Mouse (Mus musculus) midbrain, embryonic 16.5 days (tissue): ENCODE measurements around the gene Nubpl. TPM values are rescaled to one million over a fixed set of nuclear protein-coding genes. Genes with fewer than 3 reads are reported as not detected.

Source experiments
- ATAC-seq: fragments of 200-750 bp; cut with Nextera tagmentation; 2 replicates; pipeline ENCODE4 v1.8.0; 2017; ENCODE audit warnings: moderate TSS enrichment
- H3K27ac ChIP-seq: fragments of 300-500 bp; sonication (generic); 2 replicates; pipeline ENCODE4 v1.5.1; 2014; ENCODE audit warnings: mild to moderate bottlenecking, low read length, mixed read lengths
- H3K27me3 ChIP-seq: fragments of 300-500 bp; sonication (generic); 2 replicates; pipeline ENCODE4 v1.6.1; 2014; ENCODE audit warnings: low read depth, low read length, mixed read lengths; ENCODE audit not compliant: control insufficient read depth, insufficient read depth
- H3K36me3 ChIP-seq: fragments of 300-500 bp; sonication (generic); 2 replicates; pipeline ENCODE4 v1.6.1; 2014; ENCODE audit warnings: mild to moderate bottlenecking, low read length, moderate library complexity, mixed read lengths; ENCODE audit not compliant: control insufficient read depth, insufficient read depth
- H3K4me1 ChIP-seq: fragments of 300-500 bp; sonication (generic); 2 replicates; pipeline ENCODE4 v1.6.1; 2014; ENCODE audit warnings: mild to moderate bottlenecking, low read length, mixed read lengths; ENCODE audit not compliant: control insufficient read depth, insufficient read depth
- H3K4me2 ChIP-seq: fragments of 300-500 bp; sonication (generic); 2 replicates; pipeline ENCODE4 v1.6.1; 2014; ENCODE audit warnings: mild to moderate bottlenecking, low read length, mixed read lengths
- H3K4me3 ChIP-seq: fragments of 300-500 bp; sonication (generic); 2 replicates; pipeline ENCODE4 v1.5.1; 2014; ENCODE audit warnings: low read depth, mild to moderate bottlenecking, low read length, moderate library complexity, mixed read lengths
- H3K9ac ChIP-seq: fragments of 300-500 bp; sonication (generic); 2 replicates; pipeline ENCODE4 v1.6.1; 2014; ENCODE audit warnings: low read depth, low read length, mixed read lengths
- H3K9me3 ChIP-seq: fragments of 300-500 bp; sonication (generic); replicated peaks from 2 replicates; pipeline ENCODE4 v1.6.1; 2014; ENCODE audit warnings: mild to moderate bottlenecking, low read length, mixed read lengths; ENCODE audit not compliant: control insufficient read depth, poor library complexity, severe bottlenecking
- WGBS: fragments of 180-500 bp; shearing (Covaris S2); extraction: QIAGEN DNeasy Blood & Tissue Kit; methylation state at CpG from one replicate; pipeline ENCODE4 v1.1.7; 2014; 5-methylcytosine and 5-hydroxymethylcytosine counted together
- polyA plus RNA-seq: library from polyadenylated mRNA; unstranded; fragments of >200 nt; fragmentation: Nextera tagmentation; extraction: Ambion mirVana; gene quantifications from 2 replicates; pipeline ENCODE4 v1.2.1, GENCODE M21; 2015

Gene Nubpl
- polyA plus RNA-seq, 1 experiment from 2014 or later, result 7.7 TPM

DNA sequence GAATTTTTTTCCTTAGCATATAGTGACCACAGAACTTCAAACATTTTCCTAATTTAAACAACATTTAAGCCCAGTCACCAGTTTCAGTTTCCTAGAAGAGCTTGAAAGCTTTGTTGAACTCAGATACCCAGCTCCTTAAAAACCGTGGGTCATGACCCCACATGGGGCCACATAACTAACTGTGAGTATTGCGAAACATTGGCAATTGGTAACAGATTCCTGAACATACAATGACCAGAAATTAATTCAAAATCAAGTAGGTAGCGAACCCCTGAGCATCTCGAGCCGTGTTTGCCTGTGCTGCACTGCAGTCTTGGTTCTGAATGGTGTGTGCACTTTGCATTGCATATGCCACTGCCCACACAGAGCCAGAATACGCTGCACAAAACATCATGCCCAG is 221.6 kb downstream of the Nubpl start:
- Histone ChIP-seq H3K27me3 (no peaks in the 10 kb centered on the region), H3K9ac (no peak overlapping the region), H3K4me1 (no peaks in the 10 kb centered on the region), H3K27ac (no peak overlapping the region), H3K4me2 (no peak overlapping the region), H3K9me3 (no peaks in the 10 kb centered on the region), H3K4me3 (no peak overlapping the region), H3K36me3 (no peaks in the 10 kb centered on the region)
- ATAC-seq, result no peak
- 85% methylated on average over 6 of the region's 6 CpGs for WGBS

DNA sequence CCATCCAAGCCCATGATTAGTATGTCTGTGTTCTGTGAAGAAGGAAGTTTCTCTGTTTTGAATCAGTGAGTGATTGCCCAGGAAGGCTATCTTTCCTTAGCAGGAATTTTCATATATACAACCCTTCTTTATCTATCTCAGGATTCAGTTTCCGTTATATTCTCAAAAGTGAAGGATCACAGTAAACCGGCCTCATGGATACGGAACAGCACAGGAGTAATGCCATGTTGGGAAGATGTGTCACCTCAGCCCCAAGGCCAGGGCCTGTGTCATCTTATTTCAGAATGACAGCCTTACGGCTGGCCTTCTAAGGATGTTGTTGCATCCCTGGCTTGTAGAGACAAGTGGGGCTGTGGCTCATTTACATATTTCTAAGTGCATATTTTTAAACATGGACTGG is 231.0 kb downstream of the Nubpl start:
- Histone ChIP-seq H3K9ac (no peak overlapping the region), H3K4me3 (no peak overlapping the region), H3K27ac (no peak overlapping the region), H3K27me3 (no peaks in the 10 kb centered on the region), H3K4me2 (no peak overlapping the region), H3K4me1 (no peaks in the 10 kb centered on the region), H3K36me3 (no peaks in the 10 kb centered on the region), H3K9me3 (no peaks in the 10 kb centered on the region)
- WGBS, result 95% methylated on average over 4 of the region's 4 CpGs
- no peak for ATAC-seq

DNA sequence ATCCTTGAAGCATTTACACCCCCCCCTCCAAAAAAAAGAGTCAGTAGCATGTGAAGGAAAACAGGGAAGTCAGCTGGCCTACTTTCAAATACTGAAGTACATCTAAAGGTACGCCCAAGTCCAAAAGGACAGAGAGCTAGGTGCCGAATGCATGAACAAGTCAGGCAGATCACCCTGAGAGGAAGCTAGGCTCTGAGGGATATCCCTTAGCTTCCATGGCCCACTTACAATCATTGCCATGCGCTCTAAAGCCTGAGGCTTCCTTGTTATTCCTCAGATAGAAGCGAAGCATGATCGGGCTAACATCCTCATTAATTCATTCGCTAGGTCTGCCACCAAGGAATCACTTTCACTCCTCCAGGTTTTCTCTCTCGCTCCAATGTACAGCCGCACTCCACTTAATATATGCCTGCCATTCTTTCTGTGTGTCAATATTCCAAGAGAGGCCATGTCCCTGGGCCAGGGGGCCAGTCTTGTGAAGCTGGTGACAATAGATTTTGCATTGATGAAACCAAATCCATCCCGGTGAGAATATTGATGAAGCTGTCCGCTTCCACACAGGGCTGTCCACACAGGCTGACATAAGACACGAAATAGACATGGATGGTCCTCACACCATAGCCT is 237.7 kb downstream of the Nubpl start:
- Histone ChIP-seq H3K27me3 (no peaks in the 10 kb centered on the region), H3K36me3 (no peaks in the 10 kb centered on the region), H3K4me3 (no peak overlapping the region), H3K9ac (no peak overlapping the region), H3K4me2 (no peak overlapping the region), H3K9me3 (no peaks in the 10 kb centered on the region), H3K4me1 (peaks cover 2% of the 10 kb centered on the region; the same call in 1 of the 2 replicates), H3K27ac (no peak overlapping the region)
- WGBS, result 56% methylated on average over 11 of the region's 11 CpGs
- 0 out of 2 replicates have a peak, but pooled peaks have one; percentile 39 for ATAC-seq

DNA sequence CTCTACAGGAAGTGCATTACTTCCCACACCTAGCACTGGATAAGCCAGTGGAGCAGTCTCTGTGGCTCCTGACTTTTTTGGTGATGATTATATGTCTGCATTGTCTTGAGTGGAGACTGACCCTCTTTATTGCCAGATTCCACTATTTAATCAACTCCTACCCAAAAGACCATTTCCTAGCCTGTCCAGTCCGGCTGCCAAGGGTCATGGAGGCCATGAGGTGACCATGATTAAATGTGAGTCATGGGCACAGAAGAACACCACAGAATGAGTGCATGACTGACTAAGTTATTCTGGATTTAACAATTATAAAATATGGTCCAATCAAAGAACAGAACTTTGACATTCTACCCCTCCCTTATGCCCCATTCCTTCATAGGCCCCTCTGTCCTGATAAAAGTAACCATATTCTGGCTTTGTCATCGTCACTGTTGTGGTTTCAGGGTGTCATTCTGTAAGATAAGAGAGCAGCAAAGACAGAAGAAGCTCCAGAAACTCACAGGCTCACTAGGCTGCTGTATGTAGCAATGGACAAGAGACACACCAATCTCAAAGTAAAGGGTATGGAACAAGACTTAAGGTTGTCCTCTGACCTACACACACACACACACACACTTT is 240.7 kb downstream of the Nubpl start:
- no peak overlapping the region for H3K27ac ChIP-seq
- no peak overlapping the region for H3K4me3 ChIP-seq
- 82% methylated on average over 2 of the region's 2 CpGs for WGBS

DNA sequence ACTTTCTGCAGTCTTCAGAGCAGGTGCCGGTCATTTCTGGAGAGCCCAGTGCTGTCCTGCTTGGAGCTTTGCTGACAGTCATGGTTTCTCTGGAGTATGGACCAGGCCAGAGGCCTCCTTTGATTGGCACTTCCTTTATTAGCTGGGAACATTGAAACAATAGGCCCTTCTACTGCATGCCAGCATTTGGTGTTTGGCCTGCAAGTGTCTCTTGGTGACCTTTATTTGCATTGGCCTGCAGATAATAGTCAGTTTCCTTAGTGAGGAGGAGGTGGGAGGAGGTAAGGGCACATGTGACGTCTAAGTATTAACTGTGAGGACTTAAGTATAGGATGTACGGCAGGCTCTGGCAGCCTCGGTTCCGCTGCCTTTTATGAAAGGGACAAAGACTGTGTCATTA is 249.1 kb downstream of the Nubpl start:
- no peak overlapping the region for H3K4me3 ChIP-seq
- H3K9ac ChIP-seq, result no peak overlapping the region
- no peaks in the 10 kb centered on the region for H3K36me3 ChIP-seq
- ATAC-seq, result peak; percentile 39; the same call in 1 of the 2 replicates
- WGBS, result 21% methylated on average over 5 of the region's 5 CpGs
- no peaks in the 10 kb centered on the region for H3K4me1 ChIP-seq
- H3K27me3 ChIP-seq, result no peaks in the 10 kb centered on the region
- no peak overlapping the region for H3K27ac ChIP-seq
- H3K4me2 ChIP-seq, result no peak overlapping the region
- H3K9me3 ChIP-seq, result no peaks in the 10 kb centered on the region

More for the DNA sequence above, 240.7 kb downstream of the Nubpl start:
- no peaks in the 10 kb centered on the region for H3K9me3 ChIP-seq
- H3K9ac ChIP-seq, result no peak overlapping the region
- H3K4me2 ChIP-seq, result no peak overlapping the region
- ATAC-seq, result no peak
- no peaks in the 10 kb centered on the region for H3K27me3 ChIP-seq
- no peaks in the 10 kb centered on the region for H3K36me3 ChIP-seq
- peaks cover 2% of the 10 kb centered on the region; the same call in 1 of the 2 replicates for H3K4me1 ChIP-seq

DNA sequence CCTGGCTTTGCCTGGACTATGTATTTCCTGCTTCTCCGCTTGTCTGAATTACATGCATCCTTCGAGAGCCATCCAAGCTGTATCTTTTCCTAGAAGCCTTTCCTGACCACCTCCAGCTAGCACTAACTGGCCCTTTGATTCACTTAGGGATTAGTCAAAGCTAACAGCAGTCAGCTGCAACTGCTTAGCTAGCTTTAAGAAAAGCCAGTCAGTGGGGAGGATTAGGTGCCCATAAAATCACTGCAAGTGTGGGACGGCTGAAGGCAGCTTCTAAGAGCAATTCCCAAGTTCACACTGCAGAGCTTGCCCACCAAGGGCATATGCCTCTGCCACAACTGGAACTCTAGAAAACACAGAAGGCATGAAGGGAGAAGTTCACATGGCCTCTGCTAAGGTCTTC is 252.7 kb downstream of the Nubpl start:
- ATAC-seq, result no peak
- no peak overlapping the region for H3K9ac ChIP-seq
- no peaks in the 10 kb centered on the region for H3K4me1 ChIP-seq
- H3K4me2 ChIP-seq, result no peak overlapping the region
- 27% methylated on average over 3 of the region's 3 CpGs for WGBS
- no peaks in the 10 kb centered on the region for H3K9me3 ChIP-seq
- no peak overlapping the region for H3K4me3 ChIP-seq
- H3K27ac ChIP-seq, result no peak overlapping the region
- no peaks in the 10 kb centered on the region for H3K36me3 ChIP-seq
- no peaks in the 10 kb centered on the region for H3K27me3 ChIP-seq

DNA sequence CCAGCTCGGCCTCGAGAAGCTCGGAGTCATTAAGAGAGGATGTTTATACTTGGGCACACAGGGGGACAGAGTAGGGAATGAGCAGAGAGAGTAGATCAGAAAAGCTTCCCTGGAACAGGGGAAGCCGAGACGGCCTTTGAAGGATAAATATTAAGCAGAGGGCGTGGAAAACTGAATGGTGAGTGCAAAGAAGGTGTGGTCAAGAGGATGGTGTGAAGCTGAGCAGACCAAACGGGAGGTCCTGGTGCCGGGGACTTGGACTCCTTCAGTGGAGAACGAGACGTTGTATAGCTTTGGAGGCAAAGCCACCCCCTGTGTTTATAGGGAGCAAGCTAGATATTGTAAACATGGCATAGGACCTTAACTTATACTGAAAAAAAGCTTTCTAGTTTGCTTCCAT is 261.9 kb downstream of the Nubpl start:
- Histone ChIP-seq H3K9ac (no peak overlapping the region), H3K4me3 (no peak overlapping the region), H3K9me3 (no peaks in the 10 kb centered on the region), H3K4me1 (no peaks in the 10 kb centered on the region; the same call in 1 of the 2 replicates), H3K27ac (no peak overlapping the region), H3K4me2 (no peak overlapping the region), H3K36me3 (no peaks in the 10 kb centered on the region), H3K27me3 (no peaks in the 10 kb centered on the region)
- 79% methylated on average over 10 of the region's 10 CpGs for WGBS
- no peak for ATAC-seq

DNA sequence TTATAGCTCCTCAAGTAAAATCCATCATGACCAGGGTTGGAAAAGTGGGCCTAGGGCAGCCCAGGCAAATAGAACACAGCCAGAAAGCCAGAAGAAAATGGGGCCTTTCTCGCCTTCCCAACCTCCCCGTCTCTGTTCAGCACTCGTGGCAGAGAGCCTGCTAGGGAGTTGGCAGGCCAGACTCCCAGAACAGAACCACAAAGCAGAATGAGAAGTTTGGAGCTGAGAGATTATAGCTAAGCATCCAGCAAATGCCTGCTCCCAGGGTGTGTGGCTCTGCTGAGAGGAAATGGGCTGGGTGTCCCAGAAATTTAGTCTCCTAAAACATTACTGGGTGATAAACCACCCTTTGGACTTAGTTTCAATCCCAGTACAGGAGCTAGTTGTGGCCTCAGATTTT is 262.6 kb downstream of the Nubpl start:
- H3K4me2 ChIP-seq, result no peak overlapping the region
- ATAC-seq, result no peak
- no peak overlapping the region for H3K9ac ChIP-seq
- H3K27me3 ChIP-seq, result no peaks in the 10 kb centered on the region
- WGBS, result 73% methylated on average over 3 of the region's 3 CpGs
- no peak overlapping the region for H3K27ac ChIP-seq
- no peaks in the 10 kb centered on the region; the same call in 1 of the 2 replicates for H3K4me1 ChIP-seq
- H3K36me3 ChIP-seq, result no peaks in the 10 kb centered on the region
- no peaks in the 10 kb centered on the region for H3K9me3 ChIP-seq
- H3K4me3 ChIP-seq, result no peak overlapping the region

DNA sequence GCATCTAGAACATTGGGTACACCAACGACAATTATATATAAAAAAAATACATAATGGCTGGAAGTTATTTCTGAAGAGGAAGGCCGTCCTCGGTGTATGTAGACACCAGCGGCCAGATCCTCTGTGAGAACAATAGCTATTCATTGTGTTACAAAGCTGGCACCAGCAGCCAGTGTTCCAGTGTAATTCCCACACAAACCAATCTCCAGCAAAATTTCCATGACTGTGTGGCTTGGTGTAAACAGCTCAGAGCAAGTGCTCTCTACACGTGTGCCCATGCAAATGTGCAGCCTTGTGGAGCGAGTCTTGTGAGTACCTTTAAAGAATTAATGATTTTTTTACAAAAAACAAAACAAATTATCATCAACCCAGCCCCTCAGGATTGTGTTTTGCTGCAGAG is 263.7 kb downstream of the Nubpl start:
- Histone ChIP-seq H3K27ac (no peak overlapping the region), H3K9me3 (no peaks in the 10 kb centered on the region), H3K4me2 (no peak overlapping the region), H3K4me1 (no peaks in the 10 kb centered on the region; the same call in 1 of the 2 replicates), H3K9ac (no peak overlapping the region), H3K27me3 (no peaks in the 10 kb centered on the region), H3K4me3 (no peak overlapping the region), H3K36me3 (no peaks in the 10 kb centered on the region)
- 16% methylated on average over 6 of the region's 6 CpGs for WGBS
- no peak for ATAC-seq
